Mouse (Mus musculus) cerebellum, postnatal 14 days (tissue): ENCODE measurements around the gene Vwa3a.

ENCODE experiments used
- DNase-seq, 2 experiments: peaks; one replicate each; pipeline ENCODE4 v3.0.0; 2021; ENCODE audit warnings: mixed read lengths in 2 of 2

Gene Vwa3a

DNA sequence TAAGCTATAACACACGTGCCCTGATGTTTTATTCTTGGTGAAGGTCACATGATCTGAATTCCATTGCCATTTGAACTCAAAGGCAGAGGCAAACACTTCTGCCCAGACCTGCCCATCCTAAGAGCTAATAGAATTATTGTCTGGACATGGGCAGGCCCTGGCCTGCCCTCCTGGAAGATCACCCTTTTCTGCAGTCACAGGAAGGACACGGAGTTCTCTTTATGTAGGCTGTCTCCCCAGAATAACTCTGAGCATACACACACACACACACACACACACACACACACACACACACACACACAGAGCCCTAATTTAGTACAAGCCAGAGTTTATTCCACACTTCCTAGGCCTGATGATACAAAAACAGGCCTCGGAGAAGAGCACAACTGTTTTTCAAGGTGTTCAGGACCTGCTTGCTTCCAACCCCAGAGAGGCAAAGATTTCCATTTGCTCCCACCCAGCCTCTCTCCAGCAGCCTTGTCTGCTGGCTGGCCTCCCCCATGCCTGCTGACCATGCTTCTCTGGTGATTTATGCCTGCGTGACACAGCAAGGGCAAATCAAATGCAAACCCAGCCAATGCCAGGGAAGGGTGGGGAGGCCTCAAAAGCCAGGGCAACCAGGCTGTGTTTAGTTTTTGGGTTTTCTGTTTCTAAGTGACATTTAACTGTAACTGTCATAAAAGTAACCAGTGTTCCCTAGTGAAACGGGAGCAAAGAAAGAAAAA, 99.5 kb downstream of the Vwa3a start:
- no peak for DNase-seq

DNA sequence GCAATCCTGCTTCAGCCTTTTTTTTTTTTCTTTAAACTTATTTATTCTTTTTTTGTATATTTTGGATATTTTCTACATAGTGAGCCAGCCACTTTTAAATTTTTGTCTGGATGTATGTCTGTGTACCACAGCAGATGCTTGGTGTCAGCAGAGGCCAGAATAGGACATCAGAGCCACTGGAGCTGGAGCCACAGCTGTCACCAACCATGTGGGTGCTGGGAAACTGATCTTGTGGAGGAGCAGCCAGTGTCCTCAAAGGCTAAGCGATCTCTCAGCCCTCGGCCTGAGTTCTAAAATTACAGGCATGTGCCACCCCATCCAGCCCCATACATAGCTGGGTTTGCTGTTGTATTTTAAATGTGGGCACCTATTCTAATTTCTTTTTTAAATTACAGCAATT, 100.7 kb downstream of the Vwa3a start:
- no peak for DNase-seq

DNA sequence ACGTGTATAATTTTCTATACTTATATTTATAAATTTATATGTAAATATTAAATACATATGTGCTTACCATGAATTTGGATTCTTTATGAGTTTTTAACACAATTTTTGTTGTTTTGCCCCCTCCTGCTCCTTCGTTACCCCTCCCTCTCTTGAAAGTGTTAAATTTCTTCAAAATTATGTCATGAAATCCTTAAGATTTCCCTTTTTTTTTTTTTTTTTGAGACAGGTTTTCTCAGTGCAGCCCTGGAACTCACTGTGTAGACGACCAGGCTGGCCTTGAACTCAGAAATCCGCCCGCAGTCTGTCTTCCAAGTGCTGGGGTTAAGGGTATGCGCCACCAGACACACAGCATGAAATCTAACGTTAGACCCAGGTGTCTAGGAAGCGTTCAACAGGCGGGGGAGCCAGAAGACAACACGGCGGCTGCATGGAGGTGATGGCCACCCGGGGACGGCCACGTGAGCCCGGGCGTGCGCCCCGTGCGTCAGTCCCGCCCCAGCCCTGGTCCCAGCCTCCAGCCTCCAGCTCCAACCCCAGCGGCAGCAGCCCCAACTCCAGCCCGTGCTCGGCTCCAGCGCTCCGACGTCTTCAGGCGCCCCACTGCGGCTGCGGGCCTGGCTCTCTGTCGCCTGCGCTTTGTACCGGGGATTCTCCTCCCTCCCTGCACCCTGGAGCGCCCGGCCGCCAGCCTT, 103.4 kb downstream of the Vwa3a start, which contains the start of gene Eef2k:
TSS of gene Eef2k (plus strand) at position 487 of the 692 bp plus-strand sequence.
- peak; percentile 82 to 85 for DNase-seq

DNA sequence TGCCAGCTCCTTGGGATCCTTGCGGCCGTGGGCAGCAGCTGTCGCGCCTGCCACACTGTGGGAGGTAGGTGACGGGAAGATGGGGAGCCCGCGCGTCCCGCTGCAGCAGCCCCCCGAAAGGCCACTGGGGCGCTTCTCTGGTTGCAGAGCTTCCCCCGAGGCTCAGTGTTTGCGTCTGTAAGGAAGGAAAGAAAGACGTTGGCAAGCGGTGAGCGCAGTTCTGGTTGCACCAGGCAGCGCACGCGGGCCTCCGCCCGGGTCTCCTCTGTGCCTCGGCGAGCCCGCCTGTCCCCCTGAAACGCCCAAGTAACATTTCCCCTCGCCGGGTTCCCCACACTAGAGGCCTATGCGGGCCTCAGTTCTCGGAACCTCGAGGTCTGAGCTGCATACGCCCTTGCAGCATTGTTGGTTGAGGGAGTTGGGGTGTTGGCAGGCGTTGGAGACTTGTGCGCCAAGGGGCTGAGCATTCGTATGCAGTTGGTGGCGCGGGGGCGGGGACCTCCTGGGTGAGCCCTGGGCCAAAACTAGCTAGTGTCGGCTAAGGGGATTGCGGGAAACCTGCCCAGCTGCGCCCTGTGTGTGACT, 104.0 kb downstream of the Vwa3a start:
- peak; percentile 92 to 93 for DNase-seq

DNA sequence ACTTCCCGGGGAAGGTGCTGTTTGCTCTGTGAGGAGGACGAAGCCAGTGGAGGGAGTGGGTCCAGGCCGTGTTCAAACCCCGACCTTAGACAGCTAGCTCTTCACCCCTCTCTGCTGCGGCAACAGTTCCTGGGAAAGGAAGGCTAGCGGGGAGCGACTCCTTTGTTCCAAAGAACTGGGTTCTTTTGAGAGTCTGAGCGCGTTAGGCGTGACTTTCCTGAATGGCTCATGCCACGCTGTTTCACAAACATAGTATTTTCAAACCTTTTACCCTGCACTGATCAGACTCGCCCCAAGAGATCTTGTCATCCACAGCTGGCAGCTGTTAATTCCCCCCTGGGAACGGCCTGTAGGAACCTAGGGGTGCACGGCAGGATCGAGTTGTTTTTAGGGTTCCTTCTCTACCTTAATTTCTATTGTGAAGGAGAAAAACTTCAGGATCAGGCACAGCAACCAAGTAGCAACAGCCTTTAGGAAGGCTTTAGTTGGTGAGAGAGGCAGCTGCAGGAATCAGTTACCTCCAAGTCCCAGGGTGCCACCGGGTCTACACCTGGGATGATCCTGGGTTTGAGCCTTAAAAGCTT, 104.8 kb downstream of the Vwa3a start:
- DNase-seq, result peak in 1 of 2 experiments; percentile 32

DNA sequence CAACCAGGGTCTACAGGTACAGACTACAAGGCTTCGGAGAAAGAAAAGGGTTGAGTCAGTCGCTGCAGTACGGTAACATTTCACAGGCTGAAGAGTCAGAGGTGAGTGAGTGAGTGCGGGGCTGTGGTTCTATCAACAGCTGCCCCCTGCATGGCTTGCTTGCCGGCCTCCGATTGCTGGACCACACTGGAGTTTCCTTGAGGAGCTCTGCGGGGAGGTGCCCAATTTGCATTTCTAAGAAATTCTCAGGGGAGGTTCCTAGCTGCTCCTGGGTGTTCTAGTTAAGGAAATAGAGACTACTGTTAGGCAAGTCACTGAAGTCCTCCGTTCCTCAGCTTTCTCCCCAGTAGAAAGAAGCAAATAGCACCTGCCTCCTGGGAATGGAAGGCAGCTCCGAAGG, 105.6 kb downstream of the Vwa3a start:
- no peak for DNase-seq

DNA sequence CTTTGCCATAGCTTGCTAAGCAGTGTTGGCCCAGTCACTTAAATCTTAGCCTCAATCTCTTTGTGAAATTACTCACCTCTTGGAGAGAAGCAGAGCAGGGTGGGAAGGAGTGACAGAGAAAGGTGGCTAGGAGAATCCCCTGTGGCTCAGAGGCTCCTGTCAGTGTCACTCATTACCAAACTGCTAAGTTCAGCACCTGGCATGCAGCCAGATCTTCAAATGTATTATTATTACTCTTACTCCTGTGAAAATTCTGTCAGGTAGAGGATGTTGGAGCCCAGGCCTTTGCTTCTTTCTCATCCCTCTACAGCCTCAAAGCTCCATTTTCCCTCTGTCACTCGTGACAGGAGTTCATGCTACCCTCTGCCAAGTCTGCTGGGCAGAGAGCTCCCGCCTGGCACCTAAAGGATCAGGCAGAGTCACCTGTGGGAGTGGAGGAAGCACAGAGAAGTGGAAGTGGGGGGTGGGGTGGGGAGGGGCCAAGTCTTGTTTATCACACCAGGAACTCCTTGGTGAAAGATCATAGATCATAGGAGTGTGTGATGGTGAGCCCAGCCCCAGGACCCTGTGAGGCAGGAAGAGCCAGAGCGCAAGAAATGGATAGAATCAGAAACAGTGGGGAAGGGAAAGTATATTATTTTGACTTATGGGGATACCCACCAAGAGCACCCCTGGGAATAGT, 109.9 kb downstream of the Vwa3a start:
- DNase-seq, result peak in 1 of 2 experiments; percentile 24

DNA sequence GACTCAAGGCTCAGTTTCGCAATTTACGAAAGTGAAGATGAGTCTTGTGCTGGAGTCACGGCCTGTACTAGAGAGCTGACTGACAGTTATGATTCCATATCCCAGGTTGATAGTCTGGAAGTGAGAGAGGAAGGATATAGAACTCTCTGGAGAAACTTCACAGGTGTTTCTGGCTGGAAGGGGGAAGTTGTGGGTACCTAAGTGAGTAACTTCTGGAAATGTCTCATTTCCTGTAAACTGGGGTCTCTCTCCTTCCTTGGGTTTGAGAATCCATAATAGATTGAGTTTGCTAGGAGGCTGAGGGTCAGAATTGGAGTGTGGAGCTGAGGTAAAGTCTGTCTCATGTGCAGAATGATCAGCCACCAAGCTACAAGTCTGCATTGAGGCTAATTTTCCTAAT, 111.0 kb downstream of the Vwa3a start:
- no peak for DNase-seq
